Mouse (Mus musculus): Measurements from ENCODE around the gene Dzip1. TPM values are rescaled to one million over a fixed set of nuclear protein-coding genes. Genes with fewer than 3 reads are reported as not detected.
A peak's percentile ranks its signal among the peaks of the same experiment; 100 is the strongest.

Gene Dzip1
- polyA plus RNA-seq, 1 experiment from 2014 or later = 2.8 TPM

GRCm38 (mm10) chr14:118826346-118826745, 98.9 kb downstream of the Dzip1 start:
- no peak for TF ChIP-seq EP300 (optimal IDR thresholded peaks at IDR 0.05)
- TF ChIP-seq CTCF (IDR thresholded peaks at IDR 0.05; ENCODE audit: low read depth) = no peak
- H3K4me1 ChIP-seq (replicated peaks; ENCODE audit: control insufficient read depth, insufficient read depth) = peaks cover 2% of the 10 kb centered on the region; the same call in 1 of the 2 replicates
- H3K27me3 ChIP-seq (ENCODE audit: control insufficient read depth, insufficient read depth, low read length) = no peaks in the 10 kb centered on the region
- H3K4me3 ChIP-seq (ENCODE audit: low read depth, low read length) = no peak overlapping the region
- H3K9me3 ChIP-seq (ENCODE audit: control insufficient read depth, low read length) = no peaks in the 10 kb centered on the region
- DNase-seq (ENCODE audit: low spot score) (no peak), ATAC-seq (ENCODE audit: low FRiP score, low TSS enrichment) (peak; percentile 68; the same call in 1 of the 2 replicates)
- H3K4me2 ChIP-seq (replicated peaks; ENCODE audit: low read depth) = no peak overlapping the region
- no peak overlapping the region for H3K9ac ChIP-seq (ENCODE audit: low read length)
- no peaks in the 10 kb centered on the region for H3K36me3 ChIP-seq (ENCODE audit: control insufficient read depth, insufficient read depth, low read length)
- no peak overlapping the region for H3K27ac ChIP-seq (replicated peaks)
- 53% methylated on average over 8 of the region's 8 CpGs for WGBS

Other genes starting within 250 kb of the Dzip1 start
- gene Abcc4, start 219.2 kb downstream of the Dzip1 start, polyA plus RNA-seq (2015; fragmentation: Nextera tagmentation; extraction: Ambion mirVana) = 1.9 and 2.6 TPM in 2 replicates
- gene Cldn10, start 137.6 kb downstream of the Dzip1 start, polyA plus RNA-seq (2015; fragmentation: Nextera tagmentation; extraction: Ambion mirVana) = 8.2 and 8.4 TPM in 2 replicates
- 44.9 and 49.5 TPM in 2 replicates for gene Dnajc3, start 12.5 kb upstream of the Dzip1 start, polyA plus RNA-seq (2015; fragmentation: Nextera tagmentation; extraction: Ambion mirVana)
- gene Uggt2, start 174.0 kb upstream of the Dzip1 start, polyA plus RNA-seq (2015; fragmentation: Nextera tagmentation; extraction: Ambion mirVana) = 2.7 and 3.2 TPM in 2 replicates
- gene Hs6st3, start 212.9 kb upstream of the Dzip1 start, polyA plus RNA-seq (2015; fragmentation: Nextera tagmentation; extraction: Ambion mirVana) = 0.11 TPM in 1 of 2 replicates, not detected in the other

Data from stomach, postnatal 0 days (tissue).